Mouse (Mus musculus) brain, embryonic 14.5 days (tissue): ENCODE results near the gene Proser3.

ENCODE experiments used
- CTCF ChIP-seq: fragments of 200-500 bp; IDR thresholded peaks from 2 replicates; pipeline ENCODE4 v1.5.1; 2012; ENCODE audit warnings: inconsistent platforms, mild to moderate bottlenecking, moderate library complexity, borderline replicate concordance; ENCODE audit not compliant: insufficient read depth, insufficient read length; ENCODE audit errors: extremely low read depth
- POLR2A ChIP-seq: fragments of 200-500 bp; IDR thresholded peaks from 2 replicates; pipeline ENCODE4 v1.6.1; 2012; ENCODE audit warnings: mild to moderate bottlenecking, inconsistent platforms, borderline replicate concordance; ENCODE audit not compliant: poor library complexity, insufficient read depth, insufficient read length, severe bottlenecking; ENCODE audit errors: extremely low read depth

DNA sequence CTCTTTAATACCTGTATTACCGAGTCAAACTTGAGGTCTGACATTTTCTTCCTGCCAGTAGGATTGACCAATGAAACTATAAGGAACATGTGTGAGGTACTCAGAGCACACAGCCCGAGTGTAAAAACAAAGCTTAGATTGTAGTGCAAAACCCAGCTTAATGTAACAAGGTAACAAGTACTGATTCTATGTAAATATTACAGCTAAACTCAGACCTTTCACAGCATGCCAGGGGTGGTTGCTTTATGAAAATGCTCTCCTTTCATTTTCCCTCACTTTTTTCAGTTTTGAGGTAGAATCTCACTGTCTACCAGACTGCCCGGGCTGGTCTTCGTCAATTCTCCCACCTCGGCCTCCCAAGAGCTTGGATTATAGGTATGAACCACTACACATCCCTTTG, 44.0 kb upstream of the Proser3 start:
- TF ChIP-seq CTCF (no peak), POLR2A (no peak)
